Mouse (Mus musculus): ENCODE data around the gene Amot.

Amot gene

DNA sequence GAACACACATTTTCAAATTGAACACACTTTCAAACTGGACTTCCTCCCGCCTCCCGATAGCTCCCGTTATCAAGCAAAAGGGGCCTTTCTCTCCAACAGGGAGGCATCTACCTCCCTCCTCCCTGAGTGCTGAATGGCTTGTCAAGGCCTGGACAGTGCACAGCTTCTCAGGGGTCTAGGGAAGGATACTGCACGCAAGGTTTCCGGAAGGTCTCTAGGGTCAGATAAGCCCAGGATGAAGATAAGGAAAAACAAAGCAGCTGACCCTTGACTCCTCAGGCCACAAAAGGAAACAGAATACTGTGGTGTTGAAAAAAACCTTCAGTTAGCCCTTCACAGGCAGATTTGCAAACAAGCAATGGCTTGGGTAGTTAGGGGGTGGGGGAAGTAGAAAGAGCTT, 22.6 kb downstream of the Amot start:
- no peak for DNase-seq (ENCODE audit: low spot score)

DNA sequence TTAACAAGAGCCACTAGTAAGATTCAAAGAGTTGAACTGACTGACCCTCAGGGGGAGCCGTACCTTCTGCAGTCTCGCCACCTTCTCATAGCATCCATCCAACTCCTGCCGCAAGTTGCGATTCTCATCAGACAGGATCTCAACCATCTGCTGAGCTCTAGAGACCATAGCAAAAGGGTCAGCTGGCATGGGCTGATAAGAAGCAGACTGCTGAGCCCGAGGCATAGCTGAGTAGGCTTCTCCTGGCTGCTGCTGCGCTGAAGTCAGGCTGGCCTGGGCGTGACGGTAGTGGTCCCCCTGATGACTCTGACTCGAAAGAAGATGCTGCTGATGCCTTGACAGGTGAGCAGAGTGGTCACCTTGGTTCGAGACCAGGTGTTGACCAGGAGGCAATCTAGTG, 25.0 kb downstream of the Amot start:
- DNase-seq (ENCODE audit: low spot score) = no peak

DNA sequence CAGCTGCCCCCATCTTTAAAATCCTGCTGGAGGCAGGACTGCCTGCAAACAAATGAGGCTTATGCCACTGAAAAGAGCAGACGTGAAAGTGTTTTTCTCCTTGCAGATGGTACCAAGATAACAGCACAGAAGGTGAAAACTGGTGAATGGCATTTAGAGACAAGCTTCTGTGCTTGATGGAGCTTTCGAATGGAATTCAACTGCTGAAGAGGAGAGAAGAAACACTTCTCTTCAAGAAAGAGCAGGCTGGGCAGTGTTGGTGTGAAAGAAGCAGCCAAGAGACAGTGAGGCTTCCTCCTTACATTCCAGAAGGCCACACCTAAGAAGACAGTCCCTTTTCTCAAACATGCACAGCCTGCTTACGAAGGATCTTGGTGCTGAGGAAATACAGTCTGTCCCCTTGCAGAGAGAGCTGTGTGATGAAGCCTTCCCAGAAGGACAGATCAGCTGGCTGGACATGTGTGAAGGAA, 27.2 kb downstream of the Amot start:
- DNase-seq (ENCODE audit: low spot score) = no peak

DNA sequence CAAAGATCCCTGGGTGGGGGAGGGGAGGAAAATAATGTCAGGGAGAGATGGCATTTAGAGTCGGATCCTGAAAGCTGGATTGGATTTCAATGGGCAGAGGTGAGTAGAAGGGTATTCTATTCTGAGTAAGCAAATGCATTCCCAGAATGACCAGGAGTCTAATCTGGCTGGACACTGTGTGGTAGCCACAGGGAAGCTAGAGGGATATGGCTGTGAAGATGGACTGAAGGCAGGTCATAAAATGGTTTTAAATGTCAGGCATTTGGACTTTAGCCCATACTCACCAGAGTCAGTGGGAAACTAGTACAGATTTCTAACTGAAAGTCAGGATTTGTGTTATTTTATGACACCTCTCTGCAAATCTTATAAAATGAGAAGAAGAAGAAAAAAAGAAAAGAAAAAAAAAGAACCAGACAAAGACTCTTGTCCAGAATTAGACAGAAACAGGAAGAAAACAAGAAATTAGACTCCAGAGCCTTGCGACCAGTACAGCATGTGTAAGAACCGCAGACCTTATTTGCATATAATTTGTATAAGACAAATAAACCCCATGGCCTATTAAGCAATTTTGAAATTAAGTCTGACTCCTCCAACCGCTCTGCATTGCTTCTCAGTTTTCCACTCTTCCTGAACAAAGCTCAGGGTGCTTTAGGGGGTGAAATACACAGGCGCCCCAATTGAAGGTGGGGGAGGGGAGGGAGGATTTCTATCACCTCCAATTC, 27.8 kb downstream of the Amot start:
- no peak for DNase-seq (ENCODE audit: low spot score)

DNA sequence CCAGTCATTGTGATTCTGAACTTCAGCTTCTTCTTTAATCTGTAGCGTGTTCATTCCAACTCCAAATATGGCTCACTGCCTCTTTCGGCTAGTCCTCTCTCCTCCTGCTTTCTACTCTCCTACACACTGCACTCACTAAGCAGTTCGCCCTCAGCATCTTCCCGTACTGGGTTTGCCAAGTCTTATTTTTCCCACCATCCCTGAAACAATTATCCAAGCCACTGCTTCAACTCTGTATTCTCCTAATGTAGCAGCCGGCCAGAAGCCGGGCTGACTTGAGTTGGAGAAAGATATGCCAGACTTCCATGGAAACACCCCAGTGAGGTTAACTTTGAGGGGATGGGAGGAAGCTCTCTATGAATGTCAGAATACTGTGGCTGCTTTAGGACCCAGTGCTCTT, 36.7 kb downstream of the Amot start:
- DNase-seq (ENCODE audit: low spot score) = no peak

DNA sequence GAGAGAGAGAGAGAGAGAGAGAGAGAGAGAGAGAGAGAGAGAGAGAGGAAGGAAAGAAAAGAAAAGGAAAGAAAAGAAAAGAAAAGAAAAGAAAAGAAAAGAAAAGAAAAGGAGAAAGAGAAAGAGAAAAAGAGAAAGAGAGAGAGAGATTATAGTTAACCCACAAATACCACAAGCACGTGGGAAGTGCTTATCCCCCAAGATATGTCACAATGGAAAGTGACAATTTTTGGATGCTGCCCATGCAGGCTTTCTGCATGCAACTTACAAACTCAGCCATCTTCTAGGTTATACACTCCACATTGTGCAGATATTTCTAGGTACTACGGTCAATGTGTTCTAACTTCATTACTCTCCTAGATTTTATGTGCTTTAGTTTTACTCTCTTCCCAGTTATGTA, 41.5 kb downstream of the Amot start:
- no peak for DNase-seq (ENCODE audit: low spot score)

DNA sequence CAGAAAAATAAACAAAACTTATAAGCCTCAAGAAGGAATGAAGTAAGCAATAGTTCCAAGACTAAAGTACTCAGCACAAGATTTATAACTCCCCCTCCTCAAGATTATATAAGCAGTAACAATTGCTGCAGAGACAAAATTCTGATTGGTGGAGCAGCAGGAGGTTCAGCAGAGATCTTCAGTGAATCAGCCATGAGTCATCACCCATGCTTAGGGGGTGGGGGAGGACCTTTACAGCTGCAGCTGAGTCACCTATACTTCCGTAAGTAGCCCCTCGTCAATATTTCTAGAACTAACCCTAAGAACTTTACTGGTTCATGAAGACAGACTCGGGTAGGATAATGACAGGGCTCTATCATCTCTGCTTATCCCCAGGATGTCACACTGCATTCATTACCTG, 43.6 kb downstream of the Amot start:
- no peak for DNase-seq (ENCODE audit: low spot score)

DNA sequence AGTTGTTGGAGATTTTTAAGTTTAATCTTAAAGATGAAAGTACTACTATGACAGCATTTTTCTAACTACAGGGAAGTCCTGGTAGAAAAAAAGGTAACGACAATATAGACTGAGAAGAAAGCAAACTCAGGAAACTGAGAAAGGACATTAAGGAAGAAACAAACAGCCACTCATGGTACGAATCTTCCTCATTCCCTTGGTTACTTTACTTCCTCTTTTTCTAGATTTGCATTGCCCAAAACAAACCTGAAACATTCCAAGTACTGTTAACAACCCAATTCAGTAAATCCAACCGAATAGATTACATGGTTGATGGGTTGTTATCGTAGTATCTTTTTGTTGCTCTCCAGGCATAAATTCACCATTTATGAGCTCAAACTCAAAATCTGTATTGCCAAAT, 48.7 kb downstream of the Amot start:
- no peak for DNase-seq (ENCODE audit: low spot score)

DNA sequence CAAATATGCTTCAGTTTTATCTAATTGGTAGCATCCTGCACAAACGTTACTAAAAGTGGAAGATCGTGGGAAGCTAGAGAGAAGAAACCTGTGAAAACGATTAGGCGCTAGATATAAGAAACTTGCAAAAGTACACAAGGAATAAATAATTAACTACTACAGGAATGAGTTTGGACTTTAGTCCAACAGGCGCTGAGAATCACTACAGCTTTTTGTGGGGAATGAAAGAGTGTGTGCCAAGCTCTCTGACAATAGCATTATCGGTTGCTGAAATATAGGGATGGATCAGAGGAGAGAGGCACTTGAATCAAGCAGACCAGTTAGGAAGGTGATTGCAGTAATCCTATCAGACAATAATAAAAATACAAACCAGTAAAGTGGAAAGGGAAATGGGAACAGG, 49.4 kb downstream of the Amot start:
- no peak for DNase-seq (ENCODE audit: low spot score)

DNA sequence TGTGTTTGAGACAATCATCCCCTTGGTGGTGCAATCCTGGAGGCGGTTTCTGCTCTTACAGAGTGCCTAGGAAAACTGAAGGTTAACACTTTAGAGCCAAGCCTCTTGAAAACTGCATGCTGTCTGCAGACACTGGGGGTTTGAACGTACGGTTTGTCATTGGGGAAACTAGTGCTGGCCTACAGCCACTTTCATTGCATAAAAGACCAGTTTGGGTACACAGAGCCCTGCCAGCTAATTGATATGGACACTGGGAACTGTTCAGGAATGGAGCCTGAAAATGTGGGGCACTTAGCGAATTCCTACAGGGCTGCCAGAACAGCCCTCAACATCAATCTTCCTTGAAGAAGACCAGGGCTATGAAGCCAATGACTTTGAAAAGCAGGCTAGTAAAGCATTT, 50.2 kb downstream of the Amot start:
- no peak for DNase-seq (ENCODE audit: low spot score)

DNA sequence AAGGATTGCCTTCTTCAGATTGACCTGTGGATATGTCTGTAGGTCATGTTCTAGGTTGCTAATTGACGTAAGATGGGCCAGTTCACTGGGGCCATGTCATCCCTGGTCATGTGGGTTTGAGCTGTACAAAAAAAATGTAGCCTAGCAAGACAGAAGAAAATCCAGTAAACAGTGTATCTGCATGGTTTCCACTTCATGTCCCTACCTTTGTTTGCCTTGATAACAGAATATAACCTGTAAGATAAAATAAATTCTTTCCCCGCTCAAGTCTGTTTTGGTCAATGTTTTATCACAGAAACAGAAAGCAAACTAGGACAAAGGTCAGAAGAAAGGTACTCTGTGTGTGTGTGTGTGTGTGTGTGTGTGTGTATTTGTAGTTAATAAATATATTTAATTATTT, 63.5 kb downstream of the Amot start:
- DNase-seq (ENCODE audit: low spot score) = no peak

DNA sequence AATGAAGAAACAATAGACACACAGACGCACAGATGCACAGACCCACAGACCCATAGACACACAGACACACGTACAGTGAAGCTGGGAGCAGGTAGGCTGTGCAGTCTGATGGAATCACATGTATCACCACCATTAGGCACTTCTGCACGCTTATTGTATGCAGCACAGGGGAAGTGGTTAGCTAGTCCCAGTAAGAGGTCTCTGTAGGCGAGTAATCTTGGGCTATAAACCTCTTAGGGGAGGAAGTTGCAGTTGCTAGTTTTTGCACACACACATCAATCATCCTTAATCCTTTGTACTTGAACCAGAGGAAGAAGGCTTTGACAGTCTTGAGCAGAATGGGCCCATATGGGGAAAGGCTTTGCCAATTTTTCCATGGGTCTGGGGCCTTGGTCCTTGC, 71.3 kb downstream of the Amot start:
- DNase-seq (ENCODE audit: low spot score) = no peak

DNA sequence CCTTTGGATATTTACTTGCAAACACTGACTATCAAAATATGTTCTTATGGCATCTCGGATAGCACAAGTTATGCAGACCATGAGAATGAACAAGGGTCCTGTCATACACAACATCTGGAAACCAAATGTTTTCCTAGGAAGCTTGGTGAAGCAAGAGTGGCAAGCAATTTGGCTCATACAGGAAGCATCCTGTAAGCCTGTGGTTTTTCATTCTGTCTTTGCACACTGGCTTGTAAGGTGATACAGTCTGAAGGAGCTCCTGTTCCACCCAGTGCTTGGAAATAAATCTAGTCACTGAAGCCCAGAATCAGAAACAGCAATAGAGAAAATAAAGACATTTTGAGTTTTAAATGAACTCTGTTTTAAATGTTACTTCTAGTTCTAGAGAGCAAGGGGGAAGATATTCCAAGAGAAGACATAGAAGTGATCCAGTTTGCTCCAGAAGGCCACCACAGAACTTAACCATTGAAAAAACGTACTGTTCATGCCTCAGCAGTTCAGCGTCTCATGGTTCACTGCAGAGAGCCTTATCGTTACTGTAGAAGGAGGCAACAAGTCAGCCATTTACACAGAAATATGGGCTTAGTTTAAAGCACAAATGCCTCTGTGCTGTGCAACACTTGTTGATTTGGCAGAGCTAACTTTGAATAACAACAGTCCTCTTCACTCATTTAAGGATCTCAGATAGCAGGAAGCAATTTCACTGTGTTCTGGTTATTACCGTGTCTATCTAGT, 74.0 kb downstream of the Amot start:
- DNase-seq (ENCODE audit: low spot score) = no peak

DNA sequence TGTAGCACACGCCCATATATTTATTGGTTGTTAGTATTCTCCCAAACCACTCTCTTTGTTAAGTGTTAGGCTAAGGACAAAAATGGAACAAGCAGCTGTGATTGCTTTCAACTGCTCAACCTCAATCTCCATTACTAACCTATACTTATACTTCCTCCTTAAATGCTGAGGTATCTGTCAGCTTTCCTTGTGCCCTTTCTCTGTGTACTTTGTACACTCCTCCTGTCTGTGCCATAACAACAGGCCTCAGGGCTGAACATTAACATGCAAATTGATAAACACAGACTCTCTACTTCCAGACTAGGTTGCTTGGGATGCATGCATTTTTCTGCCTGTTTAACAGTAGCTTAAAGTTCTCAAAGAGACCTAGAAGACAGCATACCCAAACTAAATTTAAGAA, 76.2 kb downstream of the Amot start:
- DNase-seq (ENCODE audit: low spot score) = no peak

DNA sequence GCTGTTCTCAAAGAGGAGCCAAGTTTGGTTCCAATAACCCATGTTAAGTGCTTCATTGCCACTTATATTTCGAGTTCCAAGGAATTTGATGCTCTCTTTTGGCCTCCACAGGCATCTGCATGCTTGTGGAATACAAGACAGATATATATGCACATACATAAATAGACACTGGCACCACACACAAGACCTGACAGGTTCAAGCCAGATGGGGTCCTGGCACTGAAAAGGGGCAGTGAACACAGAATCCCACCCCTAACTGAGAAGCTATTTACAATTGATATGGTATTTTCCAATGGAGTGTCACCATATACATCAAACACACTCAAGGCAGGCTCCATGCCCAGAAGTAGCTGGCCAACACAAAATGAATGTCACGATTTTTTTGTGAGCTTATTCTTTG, 81.0 kb downstream of the Amot start:
- DNase-seq (ENCODE audit: low spot score) = no peak

DNA sequence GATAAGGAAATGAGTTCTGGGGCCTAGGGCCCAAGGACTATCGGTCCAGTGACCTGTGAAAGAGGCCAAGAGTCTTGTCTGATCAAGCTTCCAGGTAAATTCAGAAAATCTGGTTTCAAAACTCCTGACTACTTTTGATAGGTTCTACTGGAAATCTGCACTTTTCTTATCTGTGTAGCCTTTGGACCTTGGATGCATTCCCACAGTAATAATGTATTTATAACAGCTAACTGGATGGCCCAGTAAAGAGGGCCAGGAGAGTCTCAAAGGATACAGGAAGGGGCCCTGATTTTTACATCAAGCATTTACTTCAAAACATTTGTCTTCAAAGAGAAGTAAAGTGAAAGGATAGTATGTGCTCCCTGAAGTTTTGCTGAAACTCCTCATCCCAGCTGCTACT, 90.7 kb downstream of the Amot start:
- no peak for DNase-seq (ENCODE audit: low spot score)

DNA sequence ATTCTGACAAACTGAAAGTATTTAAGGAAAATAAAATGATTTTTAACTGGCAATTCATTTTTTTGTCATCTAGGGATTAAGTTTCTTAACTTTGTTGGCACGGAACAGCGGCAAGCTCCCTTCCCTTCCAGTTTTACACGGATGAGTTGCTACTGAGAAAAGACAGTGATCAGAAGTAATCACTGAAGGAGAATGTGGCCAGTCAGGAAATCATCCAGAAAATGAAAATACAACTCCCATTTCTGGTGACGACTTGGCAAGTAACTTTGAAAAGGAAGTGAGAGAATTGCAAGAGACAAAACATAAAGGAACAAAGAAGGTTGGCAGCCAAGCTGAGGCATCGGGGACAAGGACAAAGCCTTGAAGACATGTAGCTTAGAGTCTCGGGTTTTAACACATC, 93.6 kb downstream of the Amot start:
- no peak for DNase-seq (ENCODE audit: low spot score)

DNA sequence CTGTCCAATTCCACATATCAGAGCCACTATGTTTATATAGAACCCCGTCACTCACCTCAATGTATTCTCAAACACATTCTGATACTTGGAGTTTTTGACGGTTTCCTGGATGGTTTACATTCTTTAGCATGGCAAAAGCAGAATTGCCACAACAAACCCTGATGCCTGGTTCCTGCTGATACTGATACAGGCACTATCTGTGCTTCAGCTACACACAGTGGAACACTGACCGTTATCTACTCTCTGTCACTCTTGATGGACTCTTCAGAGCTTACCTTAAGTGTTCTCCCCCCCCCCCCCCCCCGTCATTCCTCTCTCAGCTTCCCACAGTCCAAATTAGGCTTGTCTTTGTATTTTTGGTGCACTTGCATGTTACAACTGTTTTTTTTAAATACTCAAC, 98.9 kb downstream of the Amot start:
- DNase-seq (ENCODE audit: low spot score) = no peak

DNA sequence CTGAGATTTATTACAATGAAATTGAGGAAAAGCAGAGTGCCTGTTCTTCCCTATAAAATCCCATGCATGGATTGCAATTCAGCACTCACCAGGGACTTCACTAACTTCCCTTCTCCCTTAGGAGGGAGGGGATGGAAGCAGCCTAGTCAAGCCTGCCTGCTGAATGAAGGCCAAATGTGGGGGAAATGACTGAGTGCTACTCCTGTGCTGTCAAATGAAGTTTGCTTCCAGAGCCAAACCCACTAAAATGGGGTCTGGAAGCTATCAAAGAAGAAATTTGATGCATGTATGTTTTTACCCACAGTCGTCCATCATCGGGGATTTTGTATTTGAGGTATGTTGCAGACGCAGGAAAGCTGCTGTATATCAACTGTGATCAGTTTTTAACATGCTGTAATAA, 103.1 kb downstream of the Amot start:
- DNase-seq (ENCODE audit: low spot score) = no peak

DNA sequence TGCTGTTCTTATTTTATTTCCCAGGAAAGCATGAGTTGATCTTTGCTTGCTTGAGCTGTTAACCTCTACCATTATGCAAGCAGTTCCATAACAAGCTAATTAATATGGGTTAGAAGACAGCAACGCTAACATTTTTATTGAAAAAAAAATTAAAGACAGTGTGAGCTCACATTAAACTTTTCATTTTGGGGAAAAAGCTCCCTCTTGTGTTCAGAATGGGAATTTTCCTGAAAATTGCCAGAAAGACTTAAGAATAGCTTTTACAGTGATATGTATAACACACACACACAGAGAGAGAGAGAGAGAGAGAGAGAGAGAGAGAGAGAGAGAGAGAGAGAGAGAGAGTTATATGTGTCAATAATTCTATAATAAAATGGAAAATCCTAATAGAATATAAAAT, 105.7 kb downstream of the Amot start:
- DNase-seq (ENCODE audit: low spot score) = no peak
